Mouse (Mus musculus) left cerebral cortex, adult 6 months (tissue): ENCODE measurements around the gene Usp17lb. TPM values are rescaled to one million over a fixed set of nuclear protein-coding genes. Genes with fewer than 3 reads are reported as not detected.

Experiments used
- long read RNA-seq, 2 experiments: library from polyadenylated mRNA; unstranded; transcript quantifications; one replicate each; pipeline ENCODE4 v2.0.0; 2019 to 2020
- polyA plus RNA-seq: library from polyadenylated mRNA; unstranded; fragments of <200 nt; fragmentation: Nextera tagmentation; gene quantifications from 2 replicates; pipeline ENCODE4 v1.2.3, GENCODE M21; 2021

Usp17lb gene
- polyA plus RNA-seq: not detected in 2 replicates
- long read RNA-seq, experiment 1: 0 reads
- long read RNA-seq, experiment 2: 0 reads

GRCm38 (mm10) chr7:104842503-104842902 lies at the start of gene Usp17lb:
Gene Usp17lb, minus strand, starts transcription at chr7:104842603.

GRCm38 (mm10) chr7:104877731-104878130 lies 35.3 kb upstream of the Usp17lb start, which contains the start of gene Olfr665:
Gene Olfr665, plus strand, starts transcription at chr7:104878031.

DNA sequence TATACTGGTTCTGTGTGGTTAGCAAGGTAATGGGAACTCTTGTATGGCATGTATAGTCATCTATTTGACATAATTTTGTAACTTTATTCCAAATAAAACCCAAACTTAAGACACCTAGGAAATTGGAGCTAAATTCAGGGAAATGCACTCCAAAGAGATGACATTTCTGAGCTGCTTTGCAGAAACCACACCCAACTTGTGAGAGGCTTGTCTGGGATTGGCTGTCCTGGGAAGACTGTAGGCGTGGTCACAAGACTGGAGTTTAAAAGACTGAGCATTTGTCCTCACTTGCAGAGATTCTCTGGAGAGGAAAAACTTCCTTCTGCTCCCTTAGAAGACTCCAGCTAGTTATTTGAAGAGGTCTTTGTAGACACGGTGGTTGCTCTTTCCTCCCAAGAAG lies 14.3 kb upstream of the Usp17lb start, which contains the start of gene Usp17la:
Usp17la (plus strand) TSS at position 301 of the 400 bp plus-strand sequence.

Other genes with a start within 250 kb of the Usp17lb start
- gene Olfr655, start 240.8 kb downstream of the Usp17lb start, polyA plus RNA-seq: not detected in 2 replicates
- gene Olfr656, start 228.6 kb downstream of the Usp17lb start, polyA plus RNA-seq: not detected in 2 replicates
- not detected in 2 replicates for gene Olfr657, start 217.8 kb downstream of the Usp17lb start, polyA plus RNA-seq
- gene Olfr658, start 195.3 kb downstream of the Usp17lb start, polyA plus RNA-seq: 0.09 and 0.13 TPM in 2 replicates
- not detected in 2 replicates for gene Olfr659, start 175.8 kb downstream of the Usp17lb start, polyA plus RNA-seq
- not detected in 2 replicates for gene Olfr661, start 156.1 kb downstream of the Usp17lb start, polyA plus RNA-seq
- gene Usp17le, start 65.1 kb downstream of the Usp17lb start, polyA plus RNA-seq: not detected in 2 replicates
- gene Usp17la, start 14.4 kb upstream of the Usp17lb start, polyA plus RNA-seq: not detected in 2 replicates
- gene Olfr665, start 35.4 kb upstream of the Usp17lb start, polyA plus RNA-seq: not detected in 2 replicates
- not detected in 2 replicates for gene Olfr666, start 53.3 kb upstream of the Usp17lb start, polyA plus RNA-seq
- not detected in 2 replicates for gene Olfr667, start 78.9 kb upstream of the Usp17lb start, polyA plus RNA-seq
- gene Olfr668, start 85.5 kb upstream of the Usp17lb start, polyA plus RNA-seq: not detected in 2 replicates
- not detected in 2 replicates for gene Olfr669, start 91.6 kb upstream of the Usp17lb start, polyA plus RNA-seq
- not detected in 2 replicates for gene Olfr670, start 120.0 kb upstream of the Usp17lb start, polyA plus RNA-seq
- gene Olfr671, start 136.5 kb upstream of the Usp17lb start, polyA plus RNA-seq: not detected in 2 replicates
- not detected in 2 replicates for gene Olfr672, start 159.4 kb upstream of the Usp17lb start, polyA plus RNA-seq
- not detected in 2 replicates for gene Olfr675, start 185.9 kb upstream of the Usp17lb start, polyA plus RNA-seq
- not detected in 2 replicates for gene Olfr676, start 190.1 kb upstream of the Usp17lb start, polyA plus RNA-seq
- not detected in 2 replicates for gene Olfr677, start 208.8 kb upstream of the Usp17lb start, polyA plus RNA-seq
- not detected in 2 replicates for gene Olfr678, start 221.9 kb upstream of the Usp17lb start, polyA plus RNA-seq
- gene Olfr679, start 238.6 kb upstream of the Usp17lb start, polyA plus RNA-seq: not detected in 2 replicates